Mouse (Mus musculus) heart, embryonic 14.5 days (tissue): ENCODE results near the gene C2. TPM values are rescaled to one million over a fixed set of nuclear protein-coding genes. Genes with fewer than 3 reads are reported as not detected.

Source experiments
- ATAC-seq: fragments of 200-750 bp; cut with Nextera tagmentation; 2 replicates; pipeline ENCODE4 v1.8.0; 2017; ENCODE audit warnings: low read depth, moderate TSS enrichment; ENCODE audit not compliant: insufficient number of reproducible peaks, insufficient read depth, low FRiP score
- H3K27ac ChIP-seq, 2 experiments: fragments of 200-500 bp in 1 of 2; fragments of 300-500 bp in 1 of 2; sonication (generic) in 1 of 2; replicated peaks in 1 of 2; 2 replicates each; pipeline ENCODE4 v1.5.1; 2012 to 2014; ENCODE audit warnings: low read depth in 2 of 2, low read length in 2 of 2, control low read depth in 1 of 2, mild to moderate bottlenecking in 1 of 2, mixed read lengths in 1 of 2; ENCODE audit not compliant: control insufficient read depth in 1 of 2, insufficient read depth in 1 of 2
- H3K27me3 ChIP-seq: fragments of 300-500 bp; sonication (generic); 2 replicates; pipeline ENCODE4 v1.6.1; 2014; ENCODE audit warnings: mild to moderate bottlenecking, low read length, control low read depth; ENCODE audit not compliant: control insufficient read depth, insufficient read depth
- H3K36me3 ChIP-seq: fragments of 300-500 bp; sonication (generic); 2 replicates; pipeline ENCODE4 v1.6.1; 2014; ENCODE audit warnings: mild to moderate bottlenecking, control low read depth, low read length, mixed read lengths; ENCODE audit not compliant: control insufficient read depth, insufficient read depth
- H3K4me1 ChIP-seq, 2 experiments: fragments of 200-500 bp in 1 of 2; fragments of 300-500 bp in 1 of 2; sonication (generic) in 1 of 2; 2 replicates each; pipeline ENCODE4 v1.6.1; 2012 to 2014; ENCODE audit warnings: low read length in 2 of 2, control low read depth in 1 of 2, mixed read lengths in 1 of 2; ENCODE audit not compliant: control insufficient read depth in 2 of 2, insufficient read depth in 2 of 2
- H3K4me2 ChIP-seq: fragments of 300-500 bp; sonication (generic); 2 replicates; pipeline ENCODE4 v1.6.1; 2014; ENCODE audit warnings: mild to moderate bottlenecking, low read length
- H3K4me3 ChIP-seq, 2 experiments: fragments of 200-500 bp in 1 of 2; fragments of 300-500 bp in 1 of 2; sonication (generic) in 1 of 2; 2 replicates each; pipeline ENCODE4 v1.5.1; 2012 to 2014; ENCODE audit warnings: low read length in 2 of 2, mild to moderate bottlenecking in 2 of 2, control low read depth in 1 of 2, low read depth in 1 of 2, moderate library complexity in 1 of 2; ENCODE audit not compliant: control insufficient read depth in 1 of 2, insufficient read depth in 1 of 2
- H3K9ac ChIP-seq: fragments of 300-500 bp; sonication (generic); 2 replicates; pipeline ENCODE4 v1.6.1; 2014; ENCODE audit warnings: mild to moderate bottlenecking, low read length
- H3K9me3 ChIP-seq: fragments of 300-500 bp; sonication (generic); 2 replicates; pipeline ENCODE4 v1.6.1; 2016; ENCODE audit warnings: low read length, control low read depth; ENCODE audit not compliant: control insufficient read depth
- WGBS: fragments of 180-500 bp; shearing (Covaris S2); extraction: QIAGEN DNeasy Blood & Tissue Kit; methylation state at CpG from one replicate; pipeline ENCODE4 v1.1.7; 2014; 5-methylcytosine and 5-hydroxymethylcytosine counted together
- polyA plus RNA-seq: library from polyadenylated mRNA; unstranded; fragments of >200 nt; fragmentation: Nextera tagmentation; extraction: Ambion mirVana; gene quantifications from 2 replicates; pipeline ENCODE4 v1.2.1, GENCODE M21; 2014

Gene C2
- 1.0 and 1.2 TPM in 2 replicates for polyA plus RNA-seq

DNA sequence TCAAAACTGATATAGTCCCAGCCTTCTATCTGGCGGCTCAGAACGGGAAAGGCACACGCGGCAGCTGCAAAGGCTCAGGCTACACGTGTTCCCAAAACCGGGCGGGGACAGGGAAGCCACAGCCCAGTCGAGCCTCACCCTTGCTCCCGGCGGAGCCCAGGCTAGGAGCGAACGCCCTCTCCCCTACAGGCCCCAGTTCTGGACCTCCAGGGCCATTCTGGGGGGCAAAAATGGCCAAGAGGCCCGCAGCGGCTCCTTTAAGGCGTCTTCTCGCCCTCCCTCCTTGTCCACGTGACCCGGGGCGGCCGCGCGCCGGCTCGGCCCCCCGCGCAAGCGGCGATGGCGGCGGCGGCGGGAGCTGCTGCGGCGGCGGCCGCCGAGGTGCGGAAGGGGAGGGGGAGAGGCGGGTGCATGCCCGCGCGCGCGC lies at the start of gene C2, which contains the start of gene Ehmt2:
TSS of gene C2 (minus strand) at position 106 of the 427 bp plus-strand sequence.
TSS of gene Ehmt2 (plus strand) at position 310 of the 427 bp plus-strand sequence.
- peak; percentile 33; the same call in 1 of the 2 replicates for ATAC-seq
- H3K9me3 ChIP-seq: no peaks in the 10 kb centered on the region
- 0% methylated on average over 15 of the region's 44 CpGs for WGBS
- H3K27ac ChIP-seq: peak within 1 kb of the TSS; percentile 86 to 94
- H3K27me3 ChIP-seq: no peaks in the 10 kb centered on the region
- peaks cover 4 to 35% of the 10 kb centered on the region in 2 experiments for H3K4me1 ChIP-seq
- peak within 1 kb of the TSS; percentile 92 for H3K4me2 ChIP-seq
- H3K36me3 ChIP-seq: peaks cover 29% of the 10 kb centered on the region
- H3K9ac ChIP-seq: peak within 1 kb of the TSS; percentile 94
- peak within 1 kb of the TSS; percentile 64 to 71 for H3K4me3 ChIP-seq

DNA sequence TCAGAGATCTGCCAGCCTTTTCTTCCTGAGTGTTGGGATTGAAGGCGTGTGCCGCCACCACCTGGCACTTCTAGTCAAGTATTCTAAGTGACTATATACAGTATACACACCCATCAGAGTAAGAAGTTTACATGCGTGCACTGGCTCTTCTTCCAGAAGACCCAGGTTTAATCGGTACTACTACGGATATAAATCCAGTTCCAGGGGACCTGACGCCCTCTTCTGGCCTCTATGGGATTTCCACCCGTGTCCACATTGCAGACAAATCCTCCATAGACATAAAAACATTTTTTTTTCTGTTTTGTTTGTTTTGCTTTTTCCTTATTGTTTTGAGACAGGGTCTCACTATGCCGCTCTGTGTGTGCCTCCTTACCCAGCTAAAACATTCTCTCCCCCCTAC lies 49.5 kb upstream of the C2 start:
- WGBS: 24% methylated on average over 8 of the region's 8 CpGs
- Histone ChIP-seq H3K9ac (no peak overlapping the region), H3K4me2 (no peak overlapping the region), H3K4me1 (peaks cover 3 to 17% of the 10 kb centered on the region in 2 experiments), H3K36me3 (peaks cover 22% of the 10 kb centered on the region), H3K9me3 (no peaks in the 10 kb centered on the region), H3K4me3 (no peak overlapping the region), H3K27me3 (no peaks in the 10 kb centered on the region), H3K27ac (no peak overlapping the region)
- ATAC-seq: no peak

DNA sequence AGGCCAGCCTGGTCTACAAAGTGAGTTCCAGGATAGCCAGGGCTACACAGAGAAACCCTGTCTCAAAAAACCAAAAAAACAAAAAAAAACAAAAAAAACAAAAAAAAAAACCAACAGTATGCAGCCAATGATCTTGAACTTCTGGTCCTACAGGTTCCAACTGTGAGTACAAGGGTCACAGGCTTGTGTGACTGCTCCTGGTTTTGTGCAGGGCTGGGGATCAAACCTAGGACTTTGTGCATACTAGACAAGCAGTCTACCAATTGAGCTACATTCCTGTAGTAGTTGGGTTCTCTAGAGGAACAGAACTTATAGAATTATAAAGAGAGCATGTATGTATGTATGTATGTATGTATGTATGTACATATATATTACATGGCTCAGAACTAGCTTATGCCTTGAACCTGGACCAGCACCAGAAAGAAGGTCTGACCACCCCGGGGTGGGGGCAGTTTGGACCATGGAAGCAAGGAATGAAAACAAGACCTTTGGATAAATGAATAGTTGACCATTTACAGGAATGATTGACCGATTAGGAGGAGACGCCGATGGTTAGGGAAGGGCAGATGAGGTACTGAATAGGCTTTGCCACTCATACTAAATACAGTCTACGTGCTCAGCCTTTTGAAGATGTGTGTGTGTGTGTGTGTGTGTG lies 48.5 kb upstream of the C2 start:
- no peaks in the 10 kb centered on the region for H3K27me3 ChIP-seq
- no peak overlapping the region for H3K27ac ChIP-seq
- no peak overlapping the region for H3K4me3 ChIP-seq
- no peak overlapping the region for H3K9ac ChIP-seq
- H3K36me3 ChIP-seq: peaks cover 22% of the 10 kb centered on the region
- H3K4me1 ChIP-seq: peaks cover 5 to 20% of the 10 kb centered on the region in 2 experiments
- H3K4me2 ChIP-seq: no peak overlapping the region
- WGBS: 91% methylated on average over 5 of the region's 5 CpGs
- H3K9me3 ChIP-seq: no peaks in the 10 kb centered on the region
- no peak for ATAC-seq

DNA sequence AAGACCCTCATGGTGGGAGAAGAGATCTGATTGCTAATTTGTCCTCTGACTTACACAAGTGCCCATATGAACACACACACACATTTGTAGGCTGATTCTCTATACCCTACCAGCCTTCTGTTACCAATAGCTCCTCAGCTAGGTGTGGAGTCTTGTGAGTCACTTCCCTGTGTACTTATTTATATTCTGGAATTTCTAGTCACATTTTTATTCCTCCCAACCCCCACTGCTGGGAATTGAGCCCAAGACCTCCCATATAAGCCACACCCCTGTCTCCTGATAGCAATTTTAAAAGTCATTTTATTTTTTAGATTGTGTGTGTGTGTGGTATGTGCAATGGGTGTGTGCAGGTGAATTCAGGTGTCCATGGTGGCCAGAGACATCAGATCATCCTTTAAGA lies 46.3 kb upstream of the C2 start:
- H3K9ac ChIP-seq: no peak overlapping the region; the same call in 1 of the 2 replicates
- no peaks in the 10 kb centered on the region for H3K27me3 ChIP-seq
- H3K4me2 ChIP-seq: no peak overlapping the region
- no peak overlapping the region for H3K27ac ChIP-seq
- no peaks in the 10 kb centered on the region for H3K9me3 ChIP-seq
- H3K4me3 ChIP-seq: no peak overlapping the region
- H3K4me1 ChIP-seq: peaks cover 3 to 10% of the 10 kb centered on the region in 2 experiments; a peak in 2 of 4 replicates
- ATAC-seq: no peak
- peaks cover under 1% of the 10 kb centered on the region for H3K36me3 ChIP-seq

DNA sequence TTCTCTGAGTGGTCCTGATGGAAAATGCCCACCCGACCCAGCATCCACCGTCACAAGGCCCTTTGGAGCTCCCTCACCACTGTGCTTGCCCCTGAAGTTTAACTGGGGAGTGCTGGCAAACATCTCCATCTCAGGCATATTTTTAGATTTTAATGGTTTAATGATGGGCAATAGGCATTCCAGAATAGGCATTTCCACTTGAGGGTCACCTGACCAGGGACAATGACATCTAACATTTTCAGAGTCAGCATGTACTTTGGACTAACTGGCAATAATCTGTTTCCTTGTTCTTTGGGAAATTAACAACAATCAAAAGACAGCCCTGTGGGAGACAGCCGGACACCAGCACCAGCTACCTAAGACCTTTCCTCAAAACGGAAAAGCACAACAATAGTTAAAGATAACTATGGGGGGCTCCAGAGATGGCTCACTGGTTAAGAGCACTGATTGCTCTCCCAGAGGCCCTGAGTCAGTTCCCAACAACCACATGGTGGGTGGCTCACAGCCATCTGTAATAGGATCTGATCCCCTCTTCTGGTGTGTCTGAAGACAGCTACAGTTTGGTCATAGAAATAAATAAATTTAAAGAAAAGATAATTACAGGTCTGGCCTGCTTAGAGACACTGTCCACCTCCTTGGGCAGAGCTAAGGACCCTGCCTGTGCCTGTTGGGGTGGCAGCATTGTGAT lies 45.2 kb upstream of the C2 start:
- Histone ChIP-seq H3K27me3 (no peaks in the 10 kb centered on the region), H3K36me3 (no peaks in the 10 kb centered on the region), H3K4me3 (no peak overlapping the region), H3K9me3 (no peaks in the 10 kb centered on the region), H3K4me1 (peaks cover 3 to 10% of the 10 kb centered on the region in 2 experiments; a peak in 2 of 4 replicates), H3K4me2 (no peak overlapping the region), H3K27ac (no peak overlapping the region), H3K9ac (no peak overlapping the region)
- no peak for ATAC-seq
- WGBS: 75% methylated on average over 4 of the region's 4 CpGs

DNA sequence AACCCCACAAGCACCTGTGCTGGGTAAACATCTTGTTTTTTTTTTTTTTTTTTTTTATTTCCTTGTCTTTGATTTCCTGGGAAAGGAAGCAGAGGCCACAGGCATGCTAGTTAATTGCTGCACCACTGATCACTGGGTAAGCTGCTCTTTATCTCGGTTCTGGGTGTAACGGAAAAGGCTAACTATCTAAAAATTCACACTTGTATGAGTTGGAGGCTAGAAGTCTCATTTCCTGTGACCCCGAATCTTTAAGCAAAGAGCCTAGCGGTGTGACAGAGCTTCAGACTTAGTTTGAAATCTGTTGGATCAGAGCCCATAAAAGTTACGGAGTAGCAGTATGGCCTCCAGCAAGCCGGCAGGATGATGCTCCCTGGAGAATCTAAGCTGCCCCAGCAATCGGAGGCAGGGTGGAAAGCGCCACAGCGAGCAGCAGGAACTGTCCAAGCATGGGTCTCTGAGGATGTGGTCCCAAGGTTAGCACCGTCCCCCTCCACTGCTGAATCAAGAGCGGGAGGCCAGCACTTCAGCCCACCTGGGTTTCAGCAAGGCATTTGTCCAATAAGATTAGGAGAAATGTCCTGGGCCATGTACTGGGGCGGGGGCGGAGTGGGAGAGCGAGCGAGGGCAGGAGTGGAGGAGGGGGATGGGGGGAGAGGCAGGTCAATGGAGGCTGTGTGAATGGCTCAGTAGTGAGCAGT lies 43.4 kb upstream of the C2 start:
- peak overlapping the region; percentile 29 to 31 for H3K4me3 ChIP-seq
- 6% methylated on average over 15 of the region's 15 CpGs for WGBS
- H3K36me3 ChIP-seq: no peaks in the 10 kb centered on the region
- no peaks in the 10 kb centered on the region for H3K9me3 ChIP-seq
- peak overlapping the region; percentile 66 to 75 for H3K27ac ChIP-seq
- peak; percentile 32; the same call in 1 of the 2 replicates for ATAC-seq
- H3K4me2 ChIP-seq: peak overlapping the region; percentile 63
- H3K4me1 ChIP-seq: peaks cover 3 to 10% of the 10 kb centered on the region in 2 experiments; a peak in 2 of 4 replicates
- H3K9ac ChIP-seq: peak overlapping the region; percentile 64
- H3K27me3 ChIP-seq: no peaks in the 10 kb centered on the region

DNA sequence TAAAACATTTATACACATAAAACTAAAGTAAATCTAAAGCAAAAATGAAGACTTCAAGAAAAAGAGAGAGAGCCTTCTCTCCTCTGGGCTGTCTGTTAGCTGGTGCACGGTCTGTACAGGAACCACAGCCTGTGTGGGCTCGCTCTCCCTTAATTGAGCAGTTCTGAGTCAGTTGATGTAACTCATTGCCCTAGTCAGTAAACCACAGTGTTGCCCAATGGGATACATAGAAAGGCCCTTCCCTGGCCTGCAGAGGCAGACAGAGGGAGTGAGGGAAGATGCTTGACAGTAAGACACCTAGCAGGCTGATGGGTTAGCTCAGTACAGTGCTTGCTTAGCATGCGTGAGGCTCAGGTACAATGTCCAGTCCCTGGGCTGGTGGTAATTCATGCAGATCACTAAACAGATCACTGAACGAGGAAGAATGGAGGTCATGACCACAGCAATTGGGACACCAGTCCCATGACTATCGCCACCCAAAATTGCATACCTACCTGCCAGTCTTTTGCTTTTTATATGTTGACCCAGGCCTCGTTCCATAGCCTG lies 40.0 kb upstream of the C2 start:
- H3K4me2 ChIP-seq: no peak overlapping the region
- peaks cover 15% of the 10 kb centered on the region for H3K36me3 ChIP-seq
- 81% methylated on average over 6 of the region's 6 CpGs for WGBS
- H3K4me1 ChIP-seq: peaks cover 3 to 6% of the 10 kb centered on the region in 2 experiments; a peak in 2 of 4 replicates
- no peak overlapping the region for H3K4me3 ChIP-seq
- no peaks in the 10 kb centered on the region for H3K27me3 ChIP-seq
- no peak for ATAC-seq
- no peak overlapping the region for H3K27ac ChIP-seq
- no peaks in the 10 kb centered on the region for H3K9me3 ChIP-seq
- H3K9ac ChIP-seq: no peak overlapping the region
